Mouse (Mus musculus) mature B cell (primary cell): ENCODE results near the gene Bud13.
"Not testable (repeated sequence)": the region's sequence is repeated elsewhere in the genome, so short reads cannot be mapped to it uniquely, and the experiment has no call there.

Experiments
- in situ Hi-C: fragments of 300-500 bp; cut with MboI; formaldehyde crosslinking; loops from 2 replicates; pipeline ENCODE4 v1.14.3; 2019

The Bud13 gene

GRCm38 (mm10) chr9:46302142-46302541 is 19.3 kb downstream of the Bud13 start:
- in situ Hi-C loops: no loop called here

GRCm38 (mm10) chr9:46309121-46309520 is 26.3 kb downstream of the Bud13 start:
- in situ Hi-C loops: no loop called here

GRCm38 (mm10) chr9:46314507-46314906 is 31.7 kb downstream of the Bud13 start:
- in situ Hi-C loops: no loop called here

- in situ Hi-C loops: no loop called here
Measured at GRCm38 (mm10) chr9:46314921-46315320, 32.1 kb downstream of the Bud13 start.

GRCm38 (mm10) chr9:46315807-46316365 is 33.1 kb downstream of the Bud13 start:
- in situ Hi-C loops: no loop called here

- in situ Hi-C loops: no loop called here
Measured at GRCm38 (mm10) chr9:46316388-46316787, 33.6 kb downstream of the Bud13 start.

- in situ Hi-C loops: no loop called here
Measured at GRCm38 (mm10) chr9:46316909-46317308, 34.1 kb downstream of the Bud13 start.

- in situ Hi-C loops: no loop called here
Measured at GRCm38 (mm10) chr9:46317957-46318356, 35.1 kb downstream of the Bud13 start.

GRCm38 (mm10) chr9:46319886-46320285 is 37.1 kb downstream of the Bud13 start, which contains the start of gene 4931429L15Rik:
Gene 4931429L15Rik (minus strand): TSS chr9:46319986.
- in situ Hi-C loops: not testable (repeated sequence)

GRCm38 (mm10) chr9:46320461-46320860 is 37.7 kb downstream of the Bud13 start:
- in situ Hi-C loops: no loop called here

- in situ Hi-C loops: no loop called here
Measured at GRCm38 (mm10) chr9:46326694-46327405, 44.0 kb downstream of the Bud13 start.

- in situ Hi-C loops: no loop called here
Measured at GRCm38 (mm10) chr9:46327706-46328571, 45.1 kb downstream of the Bud13 start.

GRCm38 (mm10) chr9:46328572-46329249 is 45.9 kb downstream of the Bud13 start:
- in situ Hi-C loops: no loop called here

- in situ Hi-C loops: no loop called here
Measured at GRCm38 (mm10) chr9:46329250-46329648, 46.4 kb downstream of the Bud13 start.

- in situ Hi-C loops: no loop called here
Measured at GRCm38 (mm10) chr9:46329801-46330585, 47.2 kb downstream of the Bud13 start.

GRCm38 (mm10) chr9:46330586-46330895 is 47.7 kb downstream of the Bud13 start:
- in situ Hi-C loops: no loop called here

GRCm38 (mm10) chr9:46331301-46331700 is 48.5 kb downstream of the Bud13 start:
- in situ Hi-C loops: no loop called here

- in situ Hi-C loops: no loop called here
Measured at GRCm38 (mm10) chr9:46334471-46335025, 51.7 kb downstream of the Bud13 start.

GRCm38 (mm10) chr9:46335461-46335995 is 52.7 kb downstream of the Bud13 start:
- in situ Hi-C loops: no loop called here

GRCm38 (mm10) chr9:46336294-46336693 is 53.5 kb downstream of the Bud13 start:
- in situ Hi-C loops: not testable (repeated sequence)

- in situ Hi-C loops: no loop called here
Measured at GRCm38 (mm10) chr9:46337331-46337730, 54.5 kb downstream of the Bud13 start.
